Mouse (Mus musculus) embryonic facial prominence, embryonic 11.5 days (tissue): Measurements from ENCODE around the gene Phf5a. TPM values are rescaled to one million over a fixed set of nuclear protein-coding genes. Genes with fewer than 3 reads are reported as not detected.

Experiments used
- ATAC-seq: fragments of 200-750 bp; cut with Nextera tagmentation; replicated peaks from 2 replicates; pipeline ENCODE4 v1.8.0; 2017; ENCODE audit warnings: low read depth; ENCODE audit not compliant: insufficient number of reproducible peaks, low FRiP score, low TSS enrichment
- DNase-seq: peaks from one replicate; pipeline ENCODE4 v3.0.0-alpha.2; 2015; ENCODE audit warnings: low spot score
- H3K27ac ChIP-seq: fragments of 300-500 bp; sonication (generic); replicated peaks from 2 replicates; pipeline ENCODE4 v1.5.1; 2014; ENCODE audit warnings: mild to moderate bottlenecking, low read depth, low read length, control low read depth
- H3K27me3 ChIP-seq: fragments of 300-500 bp; sonication (generic); 2 replicates; pipeline ENCODE4 v1.6.1; 2014; ENCODE audit warnings: mild to moderate bottlenecking, low read length, moderate library complexity, mixed read lengths; ENCODE audit not compliant: control insufficient read depth, insufficient read depth
- H3K36me3 ChIP-seq: fragments of 300-500 bp; sonication (generic); replicated peaks from 2 replicates; pipeline ENCODE4 v1.6.1; 2014; ENCODE audit warnings: low read depth, mild to moderate bottlenecking, low read length, moderate library complexity, mixed read lengths; ENCODE audit not compliant: control insufficient read depth, insufficient read depth
- H3K4me1 ChIP-seq: fragments of 300-500 bp; sonication (generic); 2 replicates; pipeline ENCODE4 v1.6.1; 2014; ENCODE audit warnings: low read length, mixed read lengths; ENCODE audit not compliant: control insufficient read depth, insufficient read depth
- H3K4me2 ChIP-seq: fragments of 300-500 bp; sonication (generic); 2 replicates; pipeline ENCODE4 v1.6.1; 2014; ENCODE audit warnings: low read depth, mild to moderate bottlenecking, control low read depth, low read length, moderate library complexity
- H3K4me3 ChIP-seq: fragments of 300-500 bp; sonication (generic); 2 replicates; pipeline ENCODE4 v1.5.1; 2014; ENCODE audit warnings: low read depth, low read length, control low read depth
- H3K9ac ChIP-seq: fragments of 300-500 bp; sonication (generic); replicated peaks from 2 replicates; pipeline ENCODE4 v1.6.1; 2014; ENCODE audit warnings: mild to moderate bottlenecking, control low read depth, low read length
- H3K9me3 ChIP-seq: fragments of 300-500 bp; sonication (generic); replicated peaks from 2 replicates; pipeline ENCODE4 v1.6.1; 2016; ENCODE audit warnings: mild to moderate bottlenecking, low read length, inconsistent platforms, mixed read lengths; ENCODE audit not compliant: control insufficient read depth
- WGBS: fragments of 180-500 bp; shearing (Covaris S2); extraction: QIAGEN DNeasy Blood & Tissue Kit; methylation state at CpG from one replicate; pipeline ENCODE4 v1.1.7; 2014; 5-methylcytosine and 5-hydroxymethylcytosine counted together
- polyA plus RNA-seq: library from polyadenylated mRNA; unstranded; fragments of >200 nt; fragmentation: Nextera tagmentation; extraction: Ambion mirVana; gene quantifications from 2 replicates; pipeline ENCODE4 v1.2.1, GENCODE M21; 2014

Phf5a gene
- polyA plus RNA-seq, 1 experiment from 2014 or later = 194 TPM

- 70% methylated on average over 10 of the region's 10 CpGs for WGBS
- Histone ChIP-seq H3K36me3 (no peaks in the 10 kb centered on the region), H3K4me3 (no peak overlapping the region), H3K27ac (no peak overlapping the region), H3K9ac (no peak overlapping the region), H3K9me3 (no peaks in the 10 kb centered on the region), H3K4me1 (0 out of 2 replicates have a peak, but pooled peaks cover 4% of the 10 kb centered on the region), H3K27me3 (no peaks in the 10 kb centered on the region), H3K4me2 (no peak overlapping the region)
- ATAC-seq (no peak), DNase-seq (no peak)
Measured at GRCm38 (mm10) chr15:81835007-81835880, 36.5 kb downstream of the Phf5a start.

GRCm38 (mm10) chr15:81834171-81834841 lies 37.4 kb downstream of the Phf5a start:
- DNase-seq (no peak), ATAC-seq (no peak)
- Histone ChIP-seq H3K27ac (no peak overlapping the region), H3K4me2 (no peak overlapping the region), H3K36me3 (no peaks in the 10 kb centered on the region), H3K4me3 (no peak overlapping the region), H3K9ac (no peak overlapping the region), H3K4me1 (0 out of 2 replicates have a peak, but pooled peaks cover 4% of the 10 kb centered on the region), H3K9me3 (no peaks in the 10 kb centered on the region), H3K27me3 (no peaks in the 10 kb centered on the region)
- 41% methylated on average over 3 of the region's 3 CpGs for WGBS

DNA sequence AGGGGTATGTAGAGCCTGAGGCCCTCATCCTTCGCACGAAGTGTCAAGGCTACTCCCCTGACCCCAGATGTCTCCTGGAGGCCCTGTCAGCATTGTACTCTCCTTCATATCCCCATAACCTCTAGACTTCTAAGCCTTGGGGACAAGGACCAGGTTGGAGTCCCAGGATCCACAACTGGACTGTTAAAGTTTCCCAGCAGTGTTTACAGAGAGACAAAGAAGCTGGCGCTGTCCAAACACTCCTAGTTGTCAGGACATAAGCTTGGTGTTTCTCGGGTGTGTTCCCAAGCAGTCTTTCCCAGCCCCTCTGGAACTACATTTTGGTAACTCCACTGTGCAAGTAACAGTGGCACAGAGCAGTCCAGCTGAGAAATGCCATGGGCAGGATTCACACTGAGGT lies 38.2 kb downstream of the Phf5a start:
- H3K27ac ChIP-seq = no peak overlapping the region

DNA sequence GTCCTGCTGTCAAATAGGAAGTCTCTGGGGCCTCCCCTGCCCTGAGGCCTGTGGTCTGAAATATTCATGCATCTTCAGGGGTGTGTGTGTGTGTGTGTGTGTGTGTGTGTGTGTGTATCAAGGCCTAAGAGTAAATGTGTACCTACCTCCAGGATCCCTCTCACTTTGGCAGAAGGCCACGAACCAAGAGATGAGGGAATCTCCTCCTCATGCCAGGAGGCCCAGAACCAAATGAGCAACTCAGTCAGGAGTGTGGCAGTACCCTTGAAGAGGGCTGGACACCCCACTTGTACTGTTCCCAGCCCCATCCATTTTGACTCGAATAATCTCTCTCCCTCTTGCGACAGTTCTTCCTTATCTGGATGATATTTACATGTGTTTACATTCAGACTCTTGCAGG lies 39.5 kb downstream of the Phf5a start:
- no peak for ATAC-seq
- no peaks in the 10 kb centered on the region for H3K9me3 ChIP-seq
- no peak overlapping the region for H3K4me3 ChIP-seq
- no peaks in the 10 kb centered on the region for H3K27me3 ChIP-seq
- H3K4me2 ChIP-seq = no peak overlapping the region
- H3K4me1 ChIP-seq = 0 out of 2 replicates have a peak, but pooled peaks cover 4% of the 10 kb centered on the region
- no peaks in the 10 kb centered on the region for H3K36me3 ChIP-seq
- no peak for DNase-seq
- 92% methylated on average over 3 of the region's 3 CpGs for WGBS
- no peak overlapping the region for H3K9ac ChIP-seq
- H3K27ac ChIP-seq = no peak overlapping the region

More for the DNA sequence above, 38.2 kb downstream of the Phf5a start:
- H3K4me1 ChIP-seq = 0 out of 2 replicates have a peak, but pooled peaks cover 4% of the 10 kb centered on the region
- H3K9ac ChIP-seq = no peak overlapping the region
- ATAC-seq (no peak), DNase-seq (no peak)
- no peak overlapping the region for H3K4me2 ChIP-seq
- 78% methylated on average over 4 of the region's 4 CpGs for WGBS
- H3K27me3 ChIP-seq = no peaks in the 10 kb centered on the region
- H3K9me3 ChIP-seq = no peaks in the 10 kb centered on the region
- H3K4me3 ChIP-seq = no peak overlapping the region
- no peaks in the 10 kb centered on the region for H3K36me3 ChIP-seq

- DNase-seq = peak; percentile 94
- WGBS = 19% methylated on average over 24 of the region's 24 CpGs
Measured at GRCm38 (mm10) chr15:81831136-81831825, 40.4 kb downstream of the Phf5a start.

DNA sequence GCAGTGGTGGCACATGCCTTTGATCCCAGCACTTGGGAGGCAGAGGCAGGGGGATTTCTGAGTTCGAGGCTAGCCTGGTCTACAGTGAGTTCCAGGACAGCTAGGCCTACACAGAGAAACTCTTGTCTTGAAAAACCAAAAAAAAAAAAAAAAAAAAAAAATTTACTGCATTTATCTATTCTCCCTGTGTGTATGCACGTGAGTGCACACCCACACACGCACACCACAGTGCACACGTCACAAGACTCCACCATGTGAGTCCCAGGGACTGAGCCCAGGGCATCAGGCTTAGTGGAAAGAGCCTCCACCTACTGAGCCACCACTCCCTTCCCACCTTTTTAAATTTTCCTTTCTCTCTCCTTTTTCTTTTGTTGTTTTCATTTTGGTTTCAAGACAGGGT lies 41.2 kb downstream of the Phf5a start:
- DNase-seq (no peak), ATAC-seq (no peak)
- Histone ChIP-seq H3K27me3 (no peaks in the 10 kb centered on the region), H3K36me3 (no peaks in the 10 kb centered on the region), H3K4me1 (no peaks in the 10 kb centered on the region), H3K4me2 (no peak overlapping the region), H3K27ac (no peak overlapping the region), H3K9ac (no peak overlapping the region), H3K9me3 (no peaks in the 10 kb centered on the region), H3K4me3 (no peak overlapping the region)
- 89% methylated on average over 4 of the region's 4 CpGs for WGBS

More at GRCm38 (mm10) chr15:81831136-81831825, 40.4 kb downstream of the Phf5a start:
- no peak overlapping the region for H3K27ac ChIP-seq
- peak overlapping the region; percentile 2; the same call in 1 of the 2 replicates for H3K4me2 ChIP-seq
- no peak overlapping the region for H3K4me3 ChIP-seq
- H3K36me3 ChIP-seq = no peaks in the 10 kb centered on the region
- H3K9me3 ChIP-seq = no peaks in the 10 kb centered on the region
- H3K27me3 ChIP-seq = no peaks in the 10 kb centered on the region
- peak; percentile 88; the same call in 1 of the 2 replicates for ATAC-seq
- peak overlapping the region; percentile 34; the same call in 1 of the 2 replicates for H3K9ac ChIP-seq
- H3K4me1 ChIP-seq = 0 out of 2 replicates have a peak, but pooled peaks cover 4% of the 10 kb centered on the region

- Histone ChIP-seq H3K4me1 (no peaks in the 10 kb centered on the region), H3K36me3 (no peaks in the 10 kb centered on the region), H3K4me3 (no peak overlapping the region), H3K27ac (no peak overlapping the region), H3K4me2 (no peak overlapping the region), H3K27me3 (no peaks in the 10 kb centered on the region), H3K9ac (no peak overlapping the region), H3K9me3 (no peaks in the 10 kb centered on the region)
- 63% methylated on average over 2 of the region's 2 CpGs for WGBS
- ATAC-seq (no peak), DNase-seq (no peak)
Measured at GRCm38 (mm10) chr15:81829208-81829580, 42.5 kb downstream of the Phf5a start.
